Mouse (Mus musculus) fat pad, adult 2 months (tissue): Measurements from ENCODE around the gene 1700011L22Rik.

Experiments
- DNase-seq: peaks from one replicate; pipeline ENCODE4 v3.0.0-alpha.2; 2011; ENCODE audit warnings: low read depth, low spot score; ENCODE audit errors: extremely low read depth

Gene 1700011L22Rik

DNA sequence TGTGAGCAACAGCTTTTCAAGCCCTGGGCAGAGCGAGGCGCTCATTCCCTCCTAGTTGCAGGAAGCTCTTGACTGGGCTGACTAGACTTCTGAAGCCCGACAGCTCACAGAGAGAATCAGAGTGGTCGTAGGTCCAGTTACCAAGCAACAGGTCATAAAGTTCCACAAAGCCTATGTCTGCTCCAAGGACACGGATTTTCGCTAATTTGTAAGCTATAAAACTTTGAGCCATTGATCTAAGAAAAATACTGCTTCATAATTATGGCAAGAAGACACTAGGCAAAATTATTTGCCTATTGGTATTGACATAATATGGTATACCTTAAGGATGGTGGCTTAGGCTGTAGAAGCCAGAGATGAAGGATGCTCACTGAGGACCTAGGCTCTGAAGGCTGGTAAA is at the start of gene 1700011L22Rik:
Gene 1700011L22Rik, minus strand, starts transcription at position 101 of the 400 bp plus-strand sequence.
- DNase-seq = no peak

GRCm38 (mm10) chr8:79297763-79298162 is 49.4 kb upstream of the 1700011L22Rik start:
- no peak for DNase-seq

DNA sequence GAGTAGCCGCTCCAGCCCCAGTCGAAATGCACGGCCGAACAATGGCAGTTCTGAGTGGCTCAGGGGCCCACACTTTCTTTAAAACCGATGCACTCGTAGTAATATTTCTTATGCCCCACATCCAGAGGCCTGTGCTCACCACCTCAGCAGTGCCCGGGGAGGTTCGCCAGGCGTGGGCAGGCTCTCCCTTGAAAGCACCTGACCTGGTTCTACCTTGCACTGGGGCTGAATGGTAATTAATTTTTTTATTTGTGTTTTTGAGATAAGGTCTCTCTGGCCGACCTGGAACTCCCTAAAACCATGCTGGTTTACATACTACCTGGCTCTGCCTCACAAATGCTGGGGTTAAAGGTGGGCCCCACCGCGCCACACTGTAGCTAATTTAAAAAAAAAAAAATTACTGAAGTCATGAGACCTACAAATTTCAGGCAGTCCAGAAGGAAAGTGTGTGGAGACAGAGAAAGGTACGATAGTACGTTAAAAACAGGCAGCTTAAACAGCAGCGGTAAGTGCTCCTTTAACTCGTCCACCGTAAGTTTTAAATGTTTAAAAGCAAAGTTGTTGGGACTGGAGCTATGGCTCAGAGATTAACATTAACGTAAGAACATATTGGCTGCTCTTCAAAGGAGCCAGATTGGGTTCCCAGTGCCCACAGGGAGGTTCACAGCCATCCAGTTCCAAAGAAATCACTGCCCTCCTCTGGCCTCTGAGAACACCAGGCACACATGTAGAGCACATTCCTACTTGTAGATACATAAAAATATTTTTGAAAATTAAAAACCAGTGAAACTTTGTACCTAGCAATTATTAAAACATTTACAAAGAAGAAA is 47.1 kb upstream of the 1700011L22Rik start:
- DNase-seq = no peak

- DNase-seq = no peak
Observed at GRCm38 (mm10) chr8:79294610-79295275, 46.4 kb upstream of the 1700011L22Rik start, which contains the start of gene Mmaa. Gene Mmaa, minus strand, starts transcription at chr8:79294937.

DNA sequence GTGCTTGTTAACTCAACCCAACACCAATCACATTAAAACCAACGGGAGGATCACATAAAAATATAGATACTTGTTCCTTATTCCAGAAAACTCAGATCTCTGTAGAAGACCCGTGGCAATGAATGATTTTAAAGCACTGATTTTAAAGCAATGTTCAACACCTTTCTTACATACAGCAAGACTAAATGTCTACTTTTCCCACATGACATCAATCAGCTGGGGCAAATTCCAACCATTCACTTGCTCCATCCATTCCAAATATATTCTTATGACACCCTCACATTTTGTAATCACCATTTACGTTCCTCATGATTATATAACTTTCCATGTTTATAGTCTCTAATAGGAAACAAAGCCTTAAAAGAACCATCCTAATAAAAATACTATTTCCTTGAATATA is 45.5 kb upstream of the 1700011L22Rik start:
- DNase-seq = no peak

DNA sequence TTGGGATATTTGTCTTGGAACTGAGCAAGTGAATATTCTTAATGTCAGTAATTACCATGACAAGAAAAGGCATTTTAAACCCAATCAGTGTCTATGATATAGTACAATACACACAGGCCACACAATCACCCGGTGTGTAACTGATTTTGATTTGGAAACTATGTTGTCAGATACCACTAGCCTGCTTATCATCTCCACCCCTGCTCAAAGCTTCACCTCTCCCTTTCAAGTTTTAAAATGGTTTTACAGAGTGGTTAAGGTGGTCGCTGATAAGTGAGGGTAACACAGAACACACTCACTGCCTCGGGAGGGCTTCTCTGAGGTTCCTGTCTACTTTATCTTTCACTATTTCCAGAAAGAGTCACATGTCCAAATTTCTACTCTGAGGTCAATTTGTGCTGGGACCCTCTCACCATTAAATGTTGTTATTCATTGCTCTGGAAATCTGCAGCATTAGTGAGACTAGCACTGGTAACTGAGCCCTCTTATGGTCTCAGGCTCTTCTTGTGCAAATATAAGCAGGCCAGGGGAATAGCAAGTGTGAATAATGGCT is 44.4 kb upstream of the 1700011L22Rik start:
- no peak for DNase-seq

- no peak for DNase-seq
Observed at GRCm38 (mm10) chr8:79289592-79289991, 41.2 kb upstream of the 1700011L22Rik start.

GRCm38 (mm10) chr8:79288681-79289080 is 40.3 kb upstream of the 1700011L22Rik start:
- DNase-seq = no peak

DNA sequence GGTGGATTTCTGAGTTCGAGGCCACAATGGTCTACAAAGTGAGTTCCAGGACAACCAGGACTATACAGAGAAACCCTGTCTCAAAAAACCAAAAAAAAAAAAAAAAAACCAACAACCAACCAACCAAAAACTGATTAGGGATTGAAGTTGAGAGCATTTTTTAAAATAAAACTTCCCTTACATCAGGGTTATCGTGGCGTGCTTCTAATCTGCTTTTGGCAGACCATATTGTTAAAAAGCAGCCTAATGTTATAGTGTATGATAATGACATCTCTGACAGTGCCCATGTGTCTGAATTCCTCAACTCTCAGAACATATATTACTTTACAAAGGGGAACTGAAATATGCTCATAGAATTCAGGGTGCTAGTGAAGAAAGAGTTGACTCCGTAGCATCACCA is 39.9 kb upstream of the 1700011L22Rik start:
- no peak for DNase-seq

- no peak for DNase-seq
Observed at GRCm38 (mm10) chr8:79286424-79286823, 38.1 kb upstream of the 1700011L22Rik start.

- no peak for DNase-seq
Observed at GRCm38 (mm10) chr8:79284626-79285025, 36.3 kb upstream of the 1700011L22Rik start.

- DNase-seq = no peak
Observed at GRCm38 (mm10) chr8:79281376-79281890, 33.1 kb upstream of the 1700011L22Rik start.

DNA sequence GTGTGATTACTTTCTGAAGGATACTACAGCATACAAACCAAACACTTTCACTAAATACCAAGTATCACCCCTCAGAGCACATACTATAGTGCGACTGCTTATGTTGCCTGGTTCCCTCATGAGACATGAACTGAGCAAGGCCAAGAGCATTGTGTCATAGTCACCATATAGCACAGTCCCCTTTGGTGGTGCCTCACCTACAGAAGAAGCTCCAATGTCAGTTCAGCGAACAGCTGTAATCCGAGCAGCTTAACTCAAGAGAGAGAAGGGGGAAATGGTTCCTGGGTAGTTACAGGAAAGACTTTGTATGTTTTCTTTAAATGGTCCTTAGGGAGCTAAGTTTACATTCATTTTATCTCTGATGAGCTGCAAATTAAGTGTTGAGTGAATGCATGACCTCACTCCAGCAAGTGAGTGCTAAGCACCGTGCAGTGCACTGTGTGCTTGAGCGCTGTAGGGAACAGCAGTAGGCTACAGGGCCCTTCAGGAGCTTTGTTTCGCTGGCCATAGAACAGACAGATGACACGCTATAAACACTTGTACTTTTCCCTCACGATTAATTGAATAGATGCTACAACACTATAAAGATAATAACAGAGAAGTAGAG is 29.0 kb upstream of the 1700011L22Rik start:
- no peak for DNase-seq

DNA sequence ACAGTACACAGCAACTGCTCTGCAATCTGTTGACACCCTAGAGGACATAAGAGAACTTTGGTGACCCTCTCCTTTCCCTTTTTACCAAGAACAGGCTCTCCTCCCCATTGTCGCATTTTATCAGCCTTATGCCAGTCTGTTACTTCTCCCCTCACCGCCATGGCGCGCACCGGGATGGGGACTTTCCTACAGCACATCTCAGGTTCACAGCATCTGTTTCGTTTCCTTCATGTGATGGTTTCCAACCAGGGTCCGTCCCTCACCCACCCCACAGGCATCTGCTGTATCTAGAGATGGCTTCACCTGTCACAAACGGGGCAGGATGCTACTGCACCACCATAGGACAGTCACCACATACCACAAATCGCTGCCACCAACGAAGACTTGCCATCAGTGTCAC is 26.6 kb upstream of the 1700011L22Rik start:
- DNase-seq = no peak

DNA sequence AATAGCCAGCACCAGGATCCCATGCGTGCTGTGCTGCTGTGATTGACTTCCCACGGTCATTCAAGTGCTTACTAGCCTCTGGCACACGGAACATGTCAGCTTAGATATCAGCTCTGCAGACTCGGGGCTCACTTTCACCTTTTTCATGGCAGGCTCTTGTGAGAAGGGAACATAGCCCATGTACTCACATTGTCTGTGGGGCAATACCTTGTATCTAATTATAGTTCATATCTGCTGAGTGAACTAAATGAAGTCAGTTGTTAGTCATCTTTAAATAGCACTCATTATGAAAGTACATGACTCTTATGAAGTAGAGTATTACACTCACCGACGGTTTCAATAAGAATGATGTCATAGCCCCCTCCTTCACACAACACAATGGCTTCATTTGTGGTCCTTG is 25.4 kb upstream of the 1700011L22Rik start:
- no peak for DNase-seq

DNA sequence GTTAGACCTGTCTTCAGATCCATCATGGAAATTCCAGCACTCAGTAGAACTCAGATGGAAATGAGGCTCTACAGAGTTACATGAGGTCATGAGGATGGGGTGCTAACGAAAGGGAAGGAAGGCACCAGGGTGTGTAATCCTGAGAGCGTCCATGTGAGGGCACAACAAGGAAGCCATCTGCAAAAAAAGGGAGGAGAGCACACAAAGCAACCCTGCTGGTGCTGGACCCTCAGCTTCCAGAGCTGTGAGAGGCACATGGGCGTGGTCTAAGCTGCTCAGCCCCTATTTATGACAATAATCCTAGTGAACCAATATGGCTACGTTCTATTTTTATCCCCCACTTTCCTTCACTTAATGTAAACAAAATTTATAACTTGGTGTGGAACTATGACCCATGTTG is 24.3 kb upstream of the 1700011L22Rik start:
- no peak for DNase-seq

GRCm38 (mm10) chr8:79268921-79269320 is 20.6 kb upstream of the 1700011L22Rik start:
- no peak for DNase-seq

- no peak for DNase-seq
Observed at GRCm38 (mm10) chr8:79261920-79262319, 13.6 kb upstream of the 1700011L22Rik start.

DNA sequence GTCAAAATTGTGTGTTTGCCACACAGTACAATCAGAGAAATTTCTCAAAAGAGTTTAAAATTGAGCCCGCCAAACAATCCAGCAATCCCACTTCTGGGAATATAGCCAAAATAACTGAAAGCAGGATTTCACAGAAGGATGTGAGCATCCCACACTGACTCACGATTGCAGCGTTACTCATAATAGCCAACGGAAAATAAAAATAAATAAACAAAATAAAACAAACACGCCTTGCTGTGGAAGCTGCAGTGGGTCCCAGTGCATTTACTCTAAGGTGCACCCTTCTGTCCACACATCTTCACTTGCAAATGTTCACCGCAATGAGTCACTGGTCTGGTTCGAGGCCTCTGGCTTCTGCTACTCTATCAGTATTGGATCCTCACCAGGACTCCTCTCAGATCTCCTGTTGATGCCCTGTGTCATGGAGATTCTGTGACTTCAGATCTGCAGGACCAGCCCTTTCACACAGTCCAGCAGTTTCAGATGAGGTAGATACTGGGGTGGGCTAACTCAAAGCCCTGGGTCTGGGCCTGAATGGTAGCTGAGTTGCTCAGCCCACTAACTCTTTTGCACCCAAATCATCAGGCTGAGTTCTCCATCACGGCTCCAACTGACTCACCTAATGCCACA is 7.8 kb upstream of the 1700011L22Rik start:
- no peak for DNase-seq

GRCm38 (mm10) chr8:79253742-79254141 is 5.4 kb upstream of the 1700011L22Rik start:
- no peak for DNase-seq

DNA sequence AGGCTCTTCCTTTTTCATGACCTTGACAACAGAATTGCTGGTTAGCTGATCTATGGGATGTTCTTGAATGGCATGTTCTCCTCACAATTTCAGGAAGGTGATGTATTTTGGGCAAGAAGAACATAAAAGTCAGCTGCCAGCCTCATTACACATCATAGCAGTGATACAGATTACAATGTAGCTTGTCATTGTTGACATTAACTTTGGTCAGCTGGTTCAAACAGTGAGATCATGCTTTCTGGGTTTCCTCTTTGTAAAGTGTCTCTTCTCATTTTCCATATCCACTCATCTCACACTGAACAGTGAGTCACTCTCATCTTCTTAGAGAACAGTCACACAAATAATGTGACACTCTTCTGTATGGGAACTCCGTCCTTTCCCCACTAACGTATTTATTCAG is 4.9 kb downstream of the 1700011L22Rik start:
- no peak for DNase-seq
